Mouse (Mus musculus) midbrain, embryonic 14.5 days (tissue): ENCODE data around the gene Morn3. TPM values are rescaled to one million over a fixed set of nuclear protein-coding genes. Genes with fewer than 3 reads are reported as not detected.

ENCODE experiments used
- ATAC-seq: fragments of 200-750 bp; cut with Nextera tagmentation; 2 replicates; pipeline ENCODE4 v1.8.0; 2017; ENCODE audit warnings: moderate number of reproducible peaks, moderate library complexity; ENCODE audit not compliant: low FRiP score, low TSS enrichment
- DNase-seq: peaks from one replicate; pipeline ENCODE4 v3.0.0-alpha.2; 2015
- H3K27ac ChIP-seq: fragments of 300-500 bp; sonication (generic); replicated peaks from 2 replicates; pipeline ENCODE4 v1.5.1; 2014; ENCODE audit warnings: mild to moderate bottlenecking, low read depth, low read length, moderate library complexity
- H3K27me3 ChIP-seq: fragments of 300-500 bp; sonication (generic); 2 replicates; pipeline ENCODE4 v1.6.1; 2014; ENCODE audit warnings: low read length, control low read depth, mixed read lengths; ENCODE audit not compliant: control insufficient read depth, insufficient read depth
- H3K36me3 ChIP-seq: fragments of 300-500 bp; sonication (generic); 2 replicates; pipeline ENCODE4 v1.6.1; 2014; ENCODE audit warnings: low read length, control low read depth; ENCODE audit not compliant: control insufficient read depth, insufficient read depth
- H3K4me1 ChIP-seq: fragments of 300-500 bp; sonication (generic); 2 replicates; pipeline ENCODE4 v1.6.1; 2014; ENCODE audit warnings: mild to moderate bottlenecking, antibody characterized with exemption, low read length, control low read depth; ENCODE audit not compliant: control insufficient read depth, insufficient read depth
- H3K4me2 ChIP-seq: fragments of 300-500 bp; sonication (generic); 2 replicates; pipeline ENCODE4 v1.6.1; 2014; ENCODE audit warnings: mild to moderate bottlenecking, low read length, moderate library complexity
- H3K4me3 ChIP-seq: fragments of 300-500 bp; sonication (generic); replicated peaks from 2 replicates; pipeline ENCODE4 v1.5.1; 2014; ENCODE audit warnings: low read depth, low read length
- H3K9ac ChIP-seq: fragments of 300-500 bp; sonication (generic); replicated peaks from 2 replicates; pipeline ENCODE4 v1.6.1; 2014; ENCODE audit warnings: mild to moderate bottlenecking, low read length, moderate library complexity
- H3K9me3 ChIP-seq: fragments of 300-500 bp; sonication (generic); 2 replicates; pipeline ENCODE4 v1.6.1; 2016; ENCODE audit warnings: low read length, control low read depth, mixed read lengths; ENCODE audit not compliant: control insufficient read depth
- WGBS: fragments of 180-500 bp; shearing (Covaris S2); extraction: QIAGEN DNeasy Blood & Tissue Kit; methylation state at CpG from one replicate; pipeline ENCODE4 v1.1.7; 2014; 5-methylcytosine and 5-hydroxymethylcytosine counted together
- polyA plus RNA-seq: library from polyadenylated mRNA; unstranded; fragments of >200 nt; fragmentation: Nextera tagmentation; extraction: Ambion mirVana; gene quantifications from 2 replicates; pipeline ENCODE4 v1.2.1, GENCODE M21; 2014

Gene Morn3
- polyA plus RNA-seq, 1 experiment from 2014 or later = not detected

- Histone ChIP-seq H3K4me3 (no peak overlapping the region), H3K27me3 (no peaks in the 10 kb centered on the region), H3K4me1 (peaks cover 23% of the 10 kb centered on the region), H3K9ac (no peak overlapping the region), H3K27ac (no peak overlapping the region), H3K36me3 (no peaks in the 10 kb centered on the region), H3K9me3 (no peaks in the 10 kb centered on the region), H3K4me2 (no peak overlapping the region)
- DNase-seq (no peak), ATAC-seq (no peak)
- WGBS = 88% methylated on average over 5 of the region's 5 CpGs
Measured at GRCm38 (mm10) chr5:123020426-123020825, 26.4 kb downstream of the Morn3 start.

- peak overlapping the region; percentile 24; the same call in 1 of the 2 replicates for H3K4me2 ChIP-seq
- no peaks in the 10 kb centered on the region for H3K27me3 ChIP-seq
- peak; percentile 73 for DNase-seq
- no peaks in the 10 kb centered on the region for H3K9me3 ChIP-seq
- H3K4me3 ChIP-seq = no peak overlapping the region
- no peaks in the 10 kb centered on the region for H3K36me3 ChIP-seq
- peaks cover 25% of the 10 kb centered on the region for H3K4me1 ChIP-seq
- H3K9ac ChIP-seq = no peak overlapping the region; the same call in 1 of the 2 replicates
- H3K27ac ChIP-seq = peak overlapping the region; percentile 58
- ATAC-seq = 0 out of 2 replicates have a peak, but pooled peaks have one; percentile 5
- whole genome bisulfite sequencing = 38% methylated on average over 10 of the region's 10 CpGs
Measured at GRCm38 (mm10) chr5:123019336-123020016, 27.3 kb downstream of the Morn3 start.

- Histone ChIP-seq H3K9me3 (no peaks in the 10 kb centered on the region), H3K4me1 (peaks cover 26% of the 10 kb centered on the region), H3K27ac (no peak overlapping the region), H3K4me3 (no peak overlapping the region), H3K9ac (no peak overlapping the region), H3K4me2 (no peak overlapping the region), H3K27me3 (no peaks in the 10 kb centered on the region), H3K36me3 (no peaks in the 10 kb centered on the region)
- 87% methylated on average over 4 of the region's 4 CpGs for WGBS
- ATAC-seq (no peak), DNase-seq (no peak)
Measured at GRCm38 (mm10) chr5:123017504-123017903, 29.3 kb downstream of the Morn3 start.

GRCm38 (mm10) chr5:123015915-123016314, 30.9 kb downstream of the Morn3 start:
- Histone ChIP-seq H3K4me2 (peak overlapping the region; percentile 76), H3K9me3 (no peaks in the 10 kb centered on the region), H3K36me3 (no peaks in the 10 kb centered on the region), H3K9ac (peak overlapping the region; percentile 79), H3K4me3 (peak overlapping the region; percentile 68), H3K4me1 (peaks cover 26% of the 10 kb centered on the region), H3K27ac (peak overlapping the region; percentile 92; the same call in 1 of the 2 replicates), H3K27me3 (no peaks in the 10 kb centered on the region)
- 24% methylated on average over 8 of the region's 8 CpGs for WGBS
- no peak for DNase-seq
- ATAC-seq = no peak

GRCm38 (mm10) chr5:123014753-123015701, 31.8 kb downstream of the Morn3 start, which contains the start of gene Orai1:
Gene Orai1, plus strand, starts transcription at chr5:123015074.
- Histone ChIP-seq H3K27ac (peak within 1 kb of the TSS; percentile 92), H3K36me3 (no peaks in the 10 kb centered on the region), H3K4me2 (peak within 1 kb of the TSS; percentile 76), H3K4me1 (peaks cover 26% of the 10 kb centered on the region), H3K9ac (peak within 1 kb of the TSS; percentile 79), H3K4me3 (peak within 1 kb of the TSS; percentile 68), H3K27me3 (no peaks in the 10 kb centered on the region), H3K9me3 (no peaks in the 10 kb centered on the region)
- DNase-seq (peak; percentile 98), ATAC-seq (peak; percentile 93)
- under 1% methylated on average over 105 of the region's 106 CpGs for WGBS

GRCm38 (mm10) chr5:123013599-123014315, 33.1 kb downstream of the Morn3 start:
- ATAC-seq = no peak
- no peak overlapping the region for H3K9ac ChIP-seq
- no peaks in the 10 kb centered on the region for H3K9me3 ChIP-seq
- H3K27ac ChIP-seq = no peak overlapping the region
- WGBS = 69% methylated on average over 9 of the region's 9 CpGs
- no peaks in the 10 kb centered on the region for H3K36me3 ChIP-seq
- peaks cover 14% of the 10 kb centered on the region for H3K4me1 ChIP-seq
- peak; percentile 87 for DNase-seq
- H3K27me3 ChIP-seq = no peaks in the 10 kb centered on the region
- H3K4me3 ChIP-seq = no peak overlapping the region
- no peak overlapping the region for H3K4me2 ChIP-seq

GRCm38 (mm10) chr5:123011705-123012104, 35.1 kb downstream of the Morn3 start:
- Histone ChIP-seq H3K4me2 (no peak overlapping the region), H3K36me3 (no peaks in the 10 kb centered on the region), H3K27me3 (no peaks in the 10 kb centered on the region), H3K4me3 (no peak overlapping the region), H3K9me3 (no peaks in the 10 kb centered on the region), H3K27ac (no peak overlapping the region), H3K4me1 (peaks cover 11% of the 10 kb centered on the region), H3K9ac (no peak overlapping the region)
- no peak for ATAC-seq
- no peak for DNase-seq
- 93% methylated on average over 9 of the region's 9 CpGs for WGBS

GRCm38 (mm10) chr5:123010806-123011205, 36.0 kb downstream of the Morn3 start:
- no peaks in the 10 kb centered on the region for H3K36me3 ChIP-seq
- no peak overlapping the region for H3K27ac ChIP-seq
- H3K27me3 ChIP-seq = no peaks in the 10 kb centered on the region
- no peak for ATAC-seq
- no peak overlapping the region for H3K9ac ChIP-seq
- no peaks in the 10 kb centered on the region for H3K9me3 ChIP-seq
- WGBS = 90% methylated on average over 6 of the region's 6 CpGs
- no peak overlapping the region for H3K4me3 ChIP-seq
- H3K4me2 ChIP-seq = no peak overlapping the region
- no peak for DNase-seq
- peaks cover 7% of the 10 kb centered on the region; the same call in 1 of the 2 replicates for H3K4me1 ChIP-seq
